17 mouse cellular contexts compared by ENCODE assay signal in genomic region chr11:52043224-52043623, GRCm38 (mm10). TPM values are rescaled to one million over a fixed set of nuclear protein-coding genes. Genes with fewer than 3 reads are reported as not detected.
A peak's percentile ranks its signal among the peaks of the same experiment; 100 is the strongest.
DNase-seq lines count a peak whose midpoint lies in the region; ATAC-seq and TF ChIP-seq lines count a peak whose summit lies in the region.
"Had no signal": no experiment of that assay in that cellular context is flagged by ENCODE, and none has a peak within 500 bp of the region (broad histone marks: within the 10 kb centered on the region; RNA-seq: fewer than 3 reads in every experiment).

No protein-coding gene starts in this region.

- no peaks in the 10 kb centered on the region for H3K9me3 ChIP-seq in kidney, postnatal 0 days (replicated peaks; ENCODE audit: low read length)
- H3K9me3 ChIP-seq: embryonic facial prominence, embryonic 15.5 days; limb, embryonic 12.5 days had no signal

- H3K9ac ChIP-seq in kidney, postnatal 0 days (ENCODE audit: low read depth, low read length): no peak overlapping the region
- H3K9ac ChIP-seq: embryonic facial prominence, embryonic 15.5 days; limb, embryonic 12.5 days had no signal

- peak; percentile 44; the same call in 1 of the 2 replicates for TF ChIP-seq CTCF in kidney, postnatal 0 days (IDR thresholded peaks at IDR 0.05; ENCODE audit: low read depth)

- 84% methylated on average over 3 of the region's 3 CpGs for WGBS in kidney, postnatal 0 days

- H3K36me3 ChIP-seq in kidney, postnatal 0 days (ENCODE audit: insufficient read depth, low read length): no peaks in the 10 kb centered on the region
- H3K36me3 ChIP-seq: embryonic facial prominence, embryonic 15.5 days; limb, embryonic 12.5 days had no signal

- no peak overlapping the region for H3K4me3 ChIP-seq in kidney, postnatal 0 days (replicated peaks; ENCODE audit: low read depth, low read length)
- H3K4me3 ChIP-seq: embryonic facial prominence, embryonic 15.5 days; limb, embryonic 12.5 days had no signal

- no peak for DNase-seq in kidney, postnatal 0 days (ENCODE audit: low spot score)
- no peak for DNase-seq in kidney, adult 18-20 months
- DNase-seq in 416B (ENCODE audit: low read depth): peak; percentile 66
- peak; percentile 26 to 38 for DNase-seq in B cell, adult 2 months
- no peak for DNase-seq in urinary bladder, postnatal 36 days (ENCODE audit: low spot score in 2 of 2)
- no peak for DNase-seq in embryo, embryonic 10 days (ENCODE audit: low spot score)
- no peak for DNase-seq in layer of hippocampus, adult 8-10 months (ENCODE audit: low spot score in 2 of 2)
- DNase-seq: adrenal gland, adult 2 months; cerebellum, adult 11-12 months; gastrocnemius, postnatal 36 days; kidney, adult 11 months; thymus, adult 2 months had no signal

- ATAC-seq in kidney, postnatal 0 days (replicated peaks; ENCODE audit: low FRiP score, low read depth): no peak
- peak; percentile 75 for ATAC-seq in granulocyte monocyte progenitor cell, adult 5-6 weeks (replicated peaks; ENCODE audit: poor library complexity, severe bottlenecking)
- ATAC-seq: forebrain, embryonic 14.5 days; Patski had no signal

- H3K4me1 ChIP-seq in kidney, postnatal 0 days (replicated peaks; ENCODE audit: insufficient read depth, low read length): no peaks in the 10 kb centered on the region
- H3K4me1 ChIP-seq: embryonic facial prominence, embryonic 15.5 days had no signal

- H3K27ac ChIP-seq in kidney, postnatal 0 days: no peak overlapping the region
- H3K27ac ChIP-seq: embryonic facial prominence, embryonic 15.5 days; limb, embryonic 12.5 days had no signal

- H3K27me3 ChIP-seq in kidney, postnatal 0 days (ENCODE audit: insufficient read depth, low read length): no peaks in the 10 kb centered on the region
- H3K27me3 ChIP-seq: embryonic facial prominence, embryonic 15.5 days; limb, embryonic 12.5 days; Patski had no signal

- no peak overlapping the region for H3K4me2 ChIP-seq in kidney, postnatal 0 days (ENCODE audit: low read length)
- H3K4me2 ChIP-seq: embryonic facial prominence, embryonic 15.5 days; limb, embryonic 12.5 days had no signal

RNA-seq across cellular contexts. Expression of gene Cdkl3, which starts 39.2 kb away (rescaled TPM):
- polyA plus RNA-seq in kidney, postnatal 0 days (2015; fragmentation: Nextera tagmentation; extraction: Ambion mirVana): 10.3 and 10.6 TPM in 2 replicates
- total RNA-seq in granulocyte monocyte progenitor cell, adult 5-6 weeks (2014; fragmentation: Nextera tagmentation): 2.5 and 5.2 TPM in 2 replicates
- total RNA-seq in granulocyte monocyte progenitor cell, adult 5-6 weeks (2017): 3.5 and 8.1 TPM in 2 replicates
- total RNA-seq in layer of hippocampus, adult 8-10 months (2022): 10 to 100 TPM; 13.4 to 17.6 (median 16.1) TPM

RNA-seq across cellular contexts. Expression of gene Ube2b, which starts 42.7 kb away (rescaled TPM):
- polyA plus RNA-seq in kidney, postnatal 0 days (2015; fragmentation: Nextera tagmentation; extraction: Ambion mirVana): 248 and 255 TPM in 2 replicates
- 72.9 and 101 TPM in 2 replicates for total RNA-seq in granulocyte monocyte progenitor cell, adult 5-6 weeks (2014; fragmentation: Nextera tagmentation)
- total RNA-seq in granulocyte monocyte progenitor cell, adult 5-6 weeks (2017): 74.2 and 93.1 TPM in 2 replicates
- total RNA-seq in layer of hippocampus, adult 8-10 months (2022): 100 to 1,000 TPM; 162 to 207 (median 179) TPM

RNA-seq across cellular contexts. Expression of gene Ppp2ca, which starts 55.3 kb away (rescaled TPM):
- 60.2 and 63.0 TPM in 2 replicates for polyA plus RNA-seq in kidney, postnatal 0 days (2015; fragmentation: Nextera tagmentation; extraction: Ambion mirVana)
- 61.4 and 63.9 TPM in 2 replicates for total RNA-seq in granulocyte monocyte progenitor cell, adult 5-6 weeks (2014; fragmentation: Nextera tagmentation)
- total RNA-seq in granulocyte monocyte progenitor cell, adult 5-6 weeks (2017): 96.3 and 105 TPM in 2 replicates
- total RNA-seq in layer of hippocampus, adult 8-10 months (2022): 100 to 1,000 TPM; 102 to 118 (median 110) TPM

Comparison
In these comparisons a context has a peak if more than half of its experiments do, and no peak if none do; other contexts are left out.
1. DNase-seq: peak in 416B (single experiment) and B cell, adult 2 months (2 of 2); none in kidney, postnatal 0 days (single experiment), kidney, adult 18-20 months (single experiment), urinary bladder, postnatal 36 days (0 of 2), embryo, embryonic 10 days (single experiment) and layer of hippocampus, adult 8-10 months (0 of 2).